Mouse (Mus musculus) lung, adult 2 months (tissue): Measurements from ENCODE around the gene Xxylt1.

Source experiments
- CTCF ChIP-seq: fragments of 200-500 bp; IDR thresholded peaks from 2 replicates; pipeline ENCODE4 v1.5.1; 2011; ENCODE audit warnings: mild to moderate bottlenecking, low read length, control low read depth; ENCODE audit not compliant: insufficient read depth
- POLR2A ChIP-seq: fragments of 200-500 bp; IDR thresholded peaks from 2 replicates; pipeline ENCODE4 v1.6.1; 2011; ENCODE audit warnings: low read depth, mild to moderate bottlenecking, control low read depth, low read length, borderline replicate concordance; ENCODE audit errors: extremely low read depth

GRCm38 (mm10) chr16:31068280-31068679, 13.0 kb downstream of the Xxylt1 start:
- no peak for TF ChIP-seq POLR2A
- no peak for TF ChIP-seq CTCF
